ENCODE assay signal across 22 mouse cellular contexts in genomic region chr5:19973852-19974251, GRCm38 (mm10).
DNase-seq lines count a peak whose midpoint lies in the region; ATAC-seq and TF ChIP-seq lines count a peak whose summit lies in the region.
"Had no signal": no experiment of that assay in that cellular context is flagged by ENCODE, and none has a peak within 500 bp of the region (broad histone marks: within the 10 kb centered on the region; RNA-seq: fewer than 3 reads in every experiment).

No protein-coding gene starts in this region.

- DNase-seq in hindbrain, embryonic 11.5 days (ENCODE audit: low spot score): no peak
- no peak for DNase-seq in liver, embryonic 14.5 days (ENCODE audit: low read depth in 3 of 3, low spot score in 3 of 3)
- no peak for DNase-seq in liver, embryonic 11.5 days (ENCODE audit: low spot score)
- no peak for DNase-seq in urinary bladder, postnatal 36 days (ENCODE audit: low spot score in 2 of 2)
- DNase-seq in adrenal gland, postnatal 10 days: no peak
- DNase-seq: adrenal gland, adult 8-10 months; cerebellum, adult 11 months; cerebellum, adult 8-10 months; cerebellum, postnatal 25 days; gastrocnemius, postnatal 14 days; heart, adult 2 months; heart, postnatal 14 days had no signal

- no peaks in the 10 kb centered on the region for H3K36me3 ChIP-seq in hindbrain, embryonic 13.5 days
- no peaks in the 10 kb centered on the region for H3K36me3 ChIP-seq in hindbrain, embryonic 11.5 days (ENCODE audit: control insufficient read depth, insufficient read depth, low read length)
- H3K36me3 ChIP-seq in liver, embryonic 14.5 days (replicated peaks; ENCODE audit: control insufficient read depth, insufficient read depth, low read depth): no peaks in the 10 kb centered on the region
- H3K36me3 ChIP-seq in liver, embryonic 11.5 days (ENCODE audit: control insufficient read depth, insufficient read depth, low read length): no peaks in the 10 kb centered on the region
- H3K36me3 ChIP-seq: embryonic facial prominence, embryonic 15.5 days; forebrain, embryonic 10.5 days; G1E; heart, embryonic 15.5 days had no signal

- no peak overlapping the region for H3K4me3 ChIP-seq in hindbrain, embryonic 13.5 days
- no peak overlapping the region for H3K4me3 ChIP-seq in hindbrain, embryonic 11.5 days (ENCODE audit: low read depth, low read length)
- H3K4me3 ChIP-seq in liver, embryonic 14.5 days (ENCODE audit: insufficient read depth in 1 of 2, low read depth in 2 of 2, low read length in 2 of 2): no peak overlapping the region
- no peak overlapping the region for H3K4me3 ChIP-seq in liver, embryonic 11.5 days (ENCODE audit: low read depth, low read length)
- H3K4me3 ChIP-seq: embryonic facial prominence, embryonic 15.5 days; erythroblast, embryonic 14.5 days; forebrain, embryonic 10.5 days; heart, adult 2 months; heart, embryonic 15.5 days had no signal

- WGBS in hindbrain, embryonic 13.5 days: 84% methylated on average over 3 of the region's 3 CpGs
- WGBS in hindbrain, embryonic 11.5 days: 91% methylated on average over 3 of the region's 3 CpGs
- WGBS in liver, embryonic 14.5 days (ENCODE audit: insufficient replicate concordance): 43% methylated on average over 3 of the region's 3 CpGs
- WGBS in liver, embryonic 11.5 days: 78% methylated on average over 3 of the region's 3 CpGs

- 0 out of 2 replicates have a peak, but pooled peaks have one; percentile 28 for ATAC-seq in hindbrain, embryonic 13.5 days (ENCODE audit: low FRiP score)
- ATAC-seq in hindbrain, embryonic 11.5 days (ENCODE audit: low FRiP score): no peak
- no peak for ATAC-seq in liver, embryonic 14.5 days (ENCODE audit: insufficient read depth)
- no peak for ATAC-seq in liver, embryonic 11.5 days (replicated peaks; ENCODE audit: low FRiP score)
- ATAC-seq in common myeloid progenitor, adult 5-6 weeks (replicated peaks; ENCODE audit: low read depth, poor library complexity, severe bottlenecking): peak; percentile 50; the same call in 1 of the 2 replicates
- ATAC-seq: forebrain, embryonic 14.5 days; intestine, embryonic 16.5 days had no signal

- no peaks in the 10 kb centered on the region for H3K9me3 ChIP-seq in hindbrain, embryonic 13.5 days
- H3K9me3 ChIP-seq in hindbrain, embryonic 11.5 days (ENCODE audit: control insufficient read depth, low read length): no peaks in the 10 kb centered on the region
- no peaks in the 10 kb centered on the region for H3K9me3 ChIP-seq in liver, embryonic 14.5 days (ENCODE audit: control insufficient read depth, low read length)
- H3K9me3 ChIP-seq in liver, embryonic 11.5 days (ENCODE audit: control insufficient read depth, low read length): no peaks in the 10 kb centered on the region
- H3K9me3 ChIP-seq: embryonic facial prominence, embryonic 15.5 days; forebrain, embryonic 10.5 days; G1E; heart, embryonic 15.5 days had no signal

- no peak overlapping the region for H3K9ac ChIP-seq in hindbrain, embryonic 13.5 days
- H3K9ac ChIP-seq in hindbrain, embryonic 11.5 days (ENCODE audit: low read depth, low read length): no peak overlapping the region
- no peak overlapping the region for H3K9ac ChIP-seq in liver, embryonic 14.5 days (replicated peaks)
- no peak overlapping the region for H3K9ac ChIP-seq in liver, embryonic 11.5 days (ENCODE audit: low read depth, low read length)
- H3K9ac ChIP-seq: embryonic facial prominence, embryonic 15.5 days; heart, embryonic 15.5 days had no signal

- no peak overlapping the region for H3K27ac ChIP-seq in hindbrain, embryonic 13.5 days
- no peak overlapping the region for H3K27ac ChIP-seq in hindbrain, embryonic 11.5 days (ENCODE audit: low read depth, low read length)
- no peak overlapping the region for H3K27ac ChIP-seq in liver, embryonic 14.5 days
- no peak overlapping the region for H3K27ac ChIP-seq in liver, embryonic 11.5 days (ENCODE audit: low read depth, low read length)
- H3K27ac ChIP-seq: embryonic facial prominence, embryonic 15.5 days; forebrain, embryonic 10.5 days; heart, adult 2 months; heart, embryonic 15.5 days had no signal

- TF ChIP-seq EP300 in liver, embryonic 14.5 days (IDR thresholded peaks at IDR 0.05; ENCODE audit: low read depth): no peak

- 0 out of 2 replicates have a peak, but pooled peaks have one; percentile 9 for TF ChIP-seq CTCF in liver, embryonic 14.5 days (IDR thresholded peaks at IDR 0.05; ENCODE audit: low read depth)

- no peak overlapping the region for H3K4me2 ChIP-seq in hindbrain, embryonic 13.5 days
- no peak overlapping the region for H3K4me2 ChIP-seq in hindbrain, embryonic 11.5 days (replicated peaks; ENCODE audit: low read depth, low read length)
- H3K4me2 ChIP-seq in liver, embryonic 14.5 days (ENCODE audit: low read depth): no peak overlapping the region
- H3K4me2 ChIP-seq in liver, embryonic 11.5 days: no peak overlapping the region
- H3K4me2 ChIP-seq: embryonic facial prominence, embryonic 15.5 days; heart, embryonic 11.5 days; heart, embryonic 15.5 days had no signal

- no peaks in the 10 kb centered on the region for H3K27me3 ChIP-seq in hindbrain, embryonic 13.5 days
- no peaks in the 10 kb centered on the region for H3K27me3 ChIP-seq in hindbrain, embryonic 11.5 days (ENCODE audit: control insufficient read depth, insufficient read depth, low read length)
- no peaks in the 10 kb centered on the region for H3K27me3 ChIP-seq in liver, embryonic 14.5 days (ENCODE audit: control insufficient read depth, insufficient read depth, low read length)
- no peaks in the 10 kb centered on the region for H3K27me3 ChIP-seq in liver, embryonic 11.5 days (replicated peaks; ENCODE audit: control insufficient read depth, insufficient read depth, low read length)
- H3K27me3 ChIP-seq: embryonic facial prominence, embryonic 15.5 days; heart, embryonic 15.5 days had no signal

- H3K4me1 ChIP-seq in hindbrain, embryonic 13.5 days (replicated peaks): 0 out of 2 replicates have a peak, but pooled peaks cover 3% of the 10 kb centered on the region
- H3K4me1 ChIP-seq in hindbrain, embryonic 11.5 days (replicated peaks; ENCODE audit: control insufficient read depth, insufficient read depth, low read length): no peaks in the 10 kb centered on the region
- no peaks in the 10 kb centered on the region for H3K4me1 ChIP-seq in liver, embryonic 14.5 days (replicated peaks; ENCODE audit: control insufficient read depth in 2 of 2, insufficient read depth in 2 of 2, low read length in 1 of 2)
- no peaks in the 10 kb centered on the region for H3K4me1 ChIP-seq in liver, embryonic 11.5 days (replicated peaks; ENCODE audit: control insufficient read depth, insufficient read depth, low read length)
- H3K4me1 ChIP-seq: embryonic facial prominence, embryonic 15.5 days; forebrain, embryonic 10.5 days; heart, embryonic 15.5 days had no signal

Comparison
In these comparisons a context has a peak if more than half of its experiments do, and no peak if none do; other contexts are left out.
1. ATAC-seq: peak in hindbrain, embryonic 13.5 days (single experiment) and common myeloid progenitor, adult 5-6 weeks (single experiment); none in hindbrain, embryonic 11.5 days (single experiment), liver, embryonic 14.5 days (single experiment) and liver, embryonic 11.5 days (single experiment).